16 mouse cellular contexts compared by ENCODE assay signal in the genomic region with DNA sequence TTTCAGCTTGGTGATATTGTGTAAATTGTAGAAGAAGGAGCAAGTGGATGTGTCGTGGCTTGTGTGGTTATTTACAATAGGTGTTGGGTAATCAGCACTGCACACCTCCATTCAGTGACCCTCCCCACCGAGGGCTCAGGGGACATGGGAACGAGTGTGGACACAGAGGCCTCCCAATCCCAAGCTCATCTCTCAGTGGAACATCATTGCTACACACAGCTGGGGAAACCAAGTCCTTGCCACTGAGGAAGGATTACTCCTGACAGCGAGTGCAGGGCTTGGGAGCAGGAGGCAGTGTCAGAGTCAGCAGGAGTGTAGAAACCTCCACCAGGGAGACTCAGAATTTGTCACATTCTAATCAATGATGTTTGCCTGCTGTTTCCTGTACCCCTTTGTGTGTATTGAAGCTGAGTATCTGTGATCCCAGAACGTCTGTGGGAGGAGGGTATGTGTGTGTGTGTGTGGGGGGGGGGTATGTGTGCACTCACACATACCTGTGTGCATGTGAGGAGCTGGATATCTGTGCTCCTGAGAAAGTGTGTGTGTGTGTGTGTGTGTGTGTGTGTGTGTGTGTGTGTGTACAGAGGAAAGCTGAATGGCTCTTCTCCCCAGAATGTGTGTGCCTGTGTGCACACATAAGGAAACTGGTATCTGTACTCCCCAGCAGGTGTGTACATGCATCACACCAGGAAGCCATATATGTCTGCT.
DNase-seq lines count a peak whose midpoint lies in the region; ATAC-seq and TF ChIP-seq lines count a peak whose summit lies in the region.
"Had no signal": no experiment of that assay in that cellular context is flagged by ENCODE, and none has a peak within 500 bp of the region (broad histone marks: within the 10 kb centered on the region; RNA-seq: fewer than 3 reads in every experiment).

No protein-coding gene starts in this region.

- 0 out of 2 replicates have a peak overlapping the region, but pooled peaks have one; percentile 49 for H3K27ac ChIP-seq in hindbrain, embryonic 13.5 days
- no peak overlapping the region for H3K27ac ChIP-seq in hindbrain, embryonic 12.5 days
- H3K27ac ChIP-seq in forebrain, postnatal 0 days (ENCODE audit: low read depth, low read length) = peak overlapping the region; percentile 45; the same call in 1 of the 2 replicates
- H3K27ac ChIP-seq in midbrain, embryonic 12.5 days (replicated peaks) = peak overlapping the region; percentile 78
- no peak overlapping the region for H3K27ac ChIP-seq in heart, embryonic 10.5 days
- H3K27ac ChIP-seq: heart, embryonic 13.5 days; limb, embryonic 15.5 days; liver, embryonic 15.5 days had no signal

- 45% methylated on average over 5 of the region's 5 CpGs for WGBS in hindbrain, embryonic 13.5 days
- WGBS in hindbrain, embryonic 12.5 days = 46% methylated on average over 5 of the region's 5 CpGs
- WGBS in forebrain, postnatal 0 days = 17% methylated on average over 5 of the region's 5 CpGs
- WGBS in midbrain, embryonic 12.5 days = 17% methylated on average over 5 of the region's 5 CpGs
- 51% methylated on average over 5 of the region's 5 CpGs for WGBS in heart, embryonic 10.5 days

- no peaks in the 10 kb centered on the region for H3K9me3 ChIP-seq in hindbrain, embryonic 13.5 days
- no peaks in the 10 kb centered on the region for H3K9me3 ChIP-seq in hindbrain, embryonic 12.5 days (replicated peaks)
- H3K9me3 ChIP-seq in forebrain, postnatal 0 days (ENCODE audit: low read length) = no peaks in the 10 kb centered on the region
- no peaks in the 10 kb centered on the region for H3K9me3 ChIP-seq in midbrain, embryonic 12.5 days
- H3K9me3 ChIP-seq in heart, embryonic 10.5 days = no peaks in the 10 kb centered on the region
- H3K9me3 ChIP-seq: heart, embryonic 13.5 days; limb, embryonic 15.5 days; liver, embryonic 15.5 days had no signal

- TF ChIP-seq CTCF in forebrain, postnatal 0 days (IDR thresholded peaks at IDR 0.05; ENCODE audit: low read depth) = no peak

- no peak overlapping the region for H3K4me3 ChIP-seq in hindbrain, embryonic 13.5 days
- no peak overlapping the region for H3K4me3 ChIP-seq in hindbrain, embryonic 12.5 days
- H3K4me3 ChIP-seq in forebrain, postnatal 0 days (ENCODE audit: low read depth, low read length) = no peak overlapping the region
- H3K4me3 ChIP-seq in midbrain, embryonic 12.5 days = no peak overlapping the region
- H3K4me3 ChIP-seq in heart, embryonic 10.5 days = no peak overlapping the region
- H3K4me3 ChIP-seq: heart, embryonic 13.5 days; limb, embryonic 15.5 days; liver, embryonic 15.5 days had no signal

- no peaks in the 10 kb centered on the region for H3K27me3 ChIP-seq in hindbrain, embryonic 13.5 days
- H3K27me3 ChIP-seq in hindbrain, embryonic 12.5 days = no peaks in the 10 kb centered on the region
- no peaks in the 10 kb centered on the region for H3K27me3 ChIP-seq in forebrain, postnatal 0 days (ENCODE audit: insufficient read depth, low read length)
- no peaks in the 10 kb centered on the region for H3K27me3 ChIP-seq in midbrain, embryonic 12.5 days
- no peaks in the 10 kb centered on the region for H3K27me3 ChIP-seq in heart, embryonic 10.5 days (ENCODE audit: insufficient read depth, poor library complexity, severe bottlenecking)
- H3K27me3 ChIP-seq: heart, embryonic 13.5 days; limb, embryonic 15.5 days; liver, embryonic 15.5 days had no signal

- H3K9ac ChIP-seq in hindbrain, embryonic 13.5 days = peak overlapping the region; percentile 3; the same call in 1 of the 2 replicates
- no peak overlapping the region; the same call in 1 of the 2 replicates for H3K9ac ChIP-seq in hindbrain, embryonic 12.5 days
- H3K9ac ChIP-seq in forebrain, postnatal 0 days = no peak overlapping the region
- 0 out of 2 replicates have a peak overlapping the region, but pooled peaks have one; percentile 21 for H3K9ac ChIP-seq in midbrain, embryonic 12.5 days (replicated peaks)
- H3K9ac ChIP-seq: heart, embryonic 13.5 days; limb, embryonic 15.5 days; liver, embryonic 15.5 days had no signal

- no peak for DNase-seq in forebrain, postnatal 0 days
- no peak for DNase-seq in yolk sac, embryonic 10.5 days (ENCODE audit: low spot score)
- no peak for DNase-seq in gastrocnemius, postnatal 36 days
- no peak for DNase-seq in heart, embryonic 10.5 days (ENCODE audit: low spot score)
- DNase-seq: cerebellum, adult 11 months; cerebellum, postnatal 14 days; right cerebral cortex, adult 18-20 months; thymus, postnatal 25 days had no signal

- H3K4me1 ChIP-seq in hindbrain, embryonic 13.5 days (replicated peaks) = peaks cover 18% of the 10 kb centered on the region
- H3K4me1 ChIP-seq in hindbrain, embryonic 12.5 days = peaks cover 14% of the 10 kb centered on the region
- peaks cover 20% of the 10 kb centered on the region for H3K4me1 ChIP-seq in forebrain, postnatal 0 days (ENCODE audit: insufficient read depth)
- peaks cover 22% of the 10 kb centered on the region for H3K4me1 ChIP-seq in midbrain, embryonic 12.5 days
- H3K4me1 ChIP-seq in heart, embryonic 10.5 days = no peaks in the 10 kb centered on the region
- H3K4me1 ChIP-seq: liver, embryonic 15.5 days had no signal

- H3K4me2 ChIP-seq in hindbrain, embryonic 13.5 days = no peak overlapping the region
- H3K4me2 ChIP-seq in hindbrain, embryonic 12.5 days (replicated peaks) = no peak overlapping the region
- H3K4me2 ChIP-seq in forebrain, postnatal 0 days (ENCODE audit: low read depth) = no peak overlapping the region
- H3K4me2 ChIP-seq in midbrain, embryonic 12.5 days (replicated peaks) = 0 out of 2 replicates have a peak overlapping the region, but pooled peaks have one; percentile 1
- H3K4me2 ChIP-seq: heart, embryonic 13.5 days; limb, embryonic 15.5 days; liver, embryonic 15.5 days had no signal

- H3K36me3 ChIP-seq in hindbrain, embryonic 13.5 days = no peaks in the 10 kb centered on the region
- H3K36me3 ChIP-seq in hindbrain, embryonic 12.5 days = no peaks in the 10 kb centered on the region
- H3K36me3 ChIP-seq in forebrain, postnatal 0 days (ENCODE audit: insufficient read depth) = no peaks in the 10 kb centered on the region
- H3K36me3 ChIP-seq in midbrain, embryonic 12.5 days = no peaks in the 10 kb centered on the region
- H3K36me3 ChIP-seq in heart, embryonic 10.5 days = no peaks in the 10 kb centered on the region
- H3K36me3 ChIP-seq: G1E; heart, embryonic 13.5 days; limb, embryonic 15.5 days; liver, embryonic 15.5 days had no signal

- intact Hi-C loops in gastrocnemius, postnatal 36 days (cut with DNase I) = no loop called here

- ATAC-seq in hindbrain, embryonic 13.5 days (ENCODE audit: low FRiP score) = no peak
- ATAC-seq in hindbrain, embryonic 12.5 days (ENCODE audit: low FRiP score) = no peak
- no peak for ATAC-seq in forebrain, postnatal 0 days
- ATAC-seq in midbrain, embryonic 12.5 days (ENCODE audit: low FRiP score, low read depth) = peak; percentile 52; the same call in 1 of the 2 replicates
- ATAC-seq: activated CD4-positive, CD25-positive, alpha-beta regulatory T cell, adult 4 months had no signal

Comparison
In these comparisons a context has a peak if more than half of its experiments do, and no peak if none do; other contexts are left out.
1. H3K27ac ChIP-seq: peak in hindbrain, embryonic 13.5 days (single experiment), forebrain, postnatal 0 days (single experiment) and midbrain, embryonic 12.5 days (single experiment); none in hindbrain, embryonic 12.5 days (single experiment) and heart, embryonic 10.5 days (single experiment).
2. H3K9ac ChIP-seq: peak in hindbrain, embryonic 13.5 days (single experiment) and midbrain, embryonic 12.5 days (single experiment); none in hindbrain, embryonic 12.5 days (single experiment) and forebrain, postnatal 0 days (single experiment).